Mouse (Mus musculus) CH12F3 (cell line): ENCODE data around the gene F5.
"Not testable (repeated sequence)": the region's sequence is repeated elsewhere in the genome, so short reads cannot be mapped to it uniquely, and the experiment has no call there.

ENCODE experiments used
- in situ Hi-C: fragments of 300-500 bp; cut with MboI; formaldehyde crosslinking; loops from 2 replicates; pipeline ENCODE4 v1.14.3; 2020; ENCODE audit warnings: low sequenced_read_pairs

F5 gene

DNA sequence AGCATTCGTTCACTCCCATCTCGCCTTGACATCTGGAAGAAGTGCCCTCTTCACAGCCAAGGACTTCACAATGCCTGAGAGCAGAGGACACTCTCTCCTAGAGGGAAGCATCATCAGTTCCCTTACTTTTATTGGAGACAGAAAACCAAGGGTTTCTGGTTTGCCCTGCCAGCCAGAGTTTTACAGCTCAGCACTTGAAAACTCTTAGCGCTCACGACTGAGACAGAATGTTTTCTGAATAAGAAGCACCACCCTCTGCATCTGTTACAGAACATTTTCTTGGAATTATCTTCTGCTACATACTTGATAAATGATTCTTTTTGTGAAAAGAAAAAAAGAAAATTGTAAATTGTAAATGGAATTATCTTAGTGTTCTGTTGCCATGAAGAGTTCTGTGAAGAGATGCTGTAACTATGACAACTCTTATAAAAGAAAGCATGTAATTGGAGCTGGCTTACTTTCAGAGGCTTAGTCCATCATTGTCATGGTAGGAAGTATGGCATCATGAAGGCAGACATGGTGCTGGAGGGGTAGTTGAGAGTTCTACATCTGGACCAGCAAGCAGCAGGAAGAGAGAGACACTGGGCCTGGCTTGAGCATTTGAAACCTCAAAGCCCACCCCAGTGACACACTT is 80.4 kb downstream of the F5 start:
- in situ Hi-C loops, result not testable (repeated sequence)

DNA sequence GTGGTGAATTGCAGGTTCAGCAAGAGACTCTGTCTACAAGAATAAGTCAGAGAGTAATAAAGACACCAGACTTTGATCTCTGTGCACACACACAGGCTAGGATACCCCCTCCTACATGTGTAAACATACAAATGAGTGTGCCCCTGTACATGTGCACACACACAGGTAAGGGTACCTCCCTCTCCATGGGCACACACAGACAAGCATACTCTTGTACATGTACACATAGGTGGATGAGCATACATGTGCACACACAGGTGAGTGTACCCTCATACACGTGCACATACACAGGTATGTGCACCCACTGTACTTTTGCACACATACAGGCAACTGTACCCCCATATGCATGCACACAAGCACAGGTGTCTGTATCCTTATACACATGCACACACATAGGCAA is 81.8 kb downstream of the F5 start:
- in situ Hi-C loops, result no loop called here

DNA sequence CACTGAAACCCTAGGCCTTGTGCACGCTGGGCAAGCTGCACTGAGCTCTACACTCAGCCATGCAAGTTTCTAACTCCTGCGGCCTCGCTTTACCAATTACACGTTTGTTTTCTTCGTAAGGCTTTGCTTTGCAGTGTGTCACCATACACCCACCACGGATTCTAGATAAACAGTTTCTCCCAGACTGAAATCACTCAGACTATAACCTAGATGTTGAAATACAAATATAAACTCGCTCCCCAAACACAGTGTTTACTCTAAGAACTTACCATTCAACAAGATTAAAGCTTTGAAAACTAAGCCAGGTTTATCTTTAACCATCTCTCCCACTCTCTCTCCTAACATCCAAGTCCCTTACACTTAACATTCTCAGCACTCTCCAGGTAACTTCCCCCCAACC is 83.4 kb downstream of the F5 start:
- in situ Hi-C loops, result no loop called here

DNA sequence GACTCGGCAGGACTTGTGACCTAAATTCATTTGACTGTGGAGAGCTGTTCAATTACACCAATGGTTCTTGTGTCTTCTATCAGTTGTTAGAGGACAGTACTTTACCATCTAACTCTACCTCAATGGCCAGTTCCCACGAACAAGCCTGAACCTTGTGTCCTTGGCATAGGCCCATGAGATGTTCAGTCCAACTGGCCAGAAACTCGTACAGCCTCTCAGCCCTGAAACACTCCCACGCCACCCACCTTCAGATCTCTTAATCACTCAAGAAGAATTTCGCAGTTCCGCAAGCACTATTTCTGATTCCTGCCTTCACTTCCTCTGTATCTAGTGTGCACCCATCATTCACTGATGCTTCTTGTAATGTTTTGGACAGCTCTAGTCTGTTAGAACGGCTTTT is 84.4 kb downstream of the F5 start:
- in situ Hi-C loops, result no loop called here

DNA sequence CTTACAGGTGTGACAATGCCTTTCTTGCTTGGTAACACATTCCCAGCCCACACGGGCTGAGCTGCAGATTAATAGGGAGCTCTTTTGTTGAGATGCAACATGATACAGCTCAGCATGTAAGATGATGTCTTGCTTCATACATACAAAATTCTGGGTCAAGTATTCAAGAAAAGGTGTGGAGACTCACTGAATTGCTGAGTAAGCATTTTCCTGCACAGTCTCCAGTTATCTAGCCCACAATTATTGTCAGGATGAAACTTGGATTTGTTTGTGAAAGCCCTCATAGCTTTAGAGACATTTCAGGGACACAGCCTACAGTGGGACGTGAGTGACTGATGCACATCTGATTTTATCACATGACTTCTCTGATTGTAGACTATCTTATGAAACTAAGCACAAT is 89.9 kb downstream of the F5 start:
- in situ Hi-C loops, result no loop called here

DNA sequence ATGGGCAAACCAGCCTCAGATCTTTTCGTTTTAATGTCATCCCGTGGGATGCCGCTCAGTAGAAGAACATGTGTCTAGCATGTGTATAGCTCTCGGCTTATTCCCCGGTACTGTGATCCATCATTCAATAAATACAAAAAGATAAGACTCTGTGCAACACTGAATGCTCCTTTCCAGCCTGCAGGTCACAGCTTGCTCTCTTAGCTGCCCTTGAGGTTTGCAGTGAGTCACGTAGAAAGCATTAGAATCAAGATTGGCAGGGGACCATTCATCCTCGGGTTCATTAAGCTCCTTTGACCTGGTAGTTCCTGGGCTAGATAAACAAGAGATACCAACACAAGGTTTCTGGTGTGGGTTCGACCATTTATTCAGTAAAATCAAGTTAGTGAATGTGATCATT is 91.2 kb downstream of the F5 start:
- in situ Hi-C loops, result no loop called here

DNA sequence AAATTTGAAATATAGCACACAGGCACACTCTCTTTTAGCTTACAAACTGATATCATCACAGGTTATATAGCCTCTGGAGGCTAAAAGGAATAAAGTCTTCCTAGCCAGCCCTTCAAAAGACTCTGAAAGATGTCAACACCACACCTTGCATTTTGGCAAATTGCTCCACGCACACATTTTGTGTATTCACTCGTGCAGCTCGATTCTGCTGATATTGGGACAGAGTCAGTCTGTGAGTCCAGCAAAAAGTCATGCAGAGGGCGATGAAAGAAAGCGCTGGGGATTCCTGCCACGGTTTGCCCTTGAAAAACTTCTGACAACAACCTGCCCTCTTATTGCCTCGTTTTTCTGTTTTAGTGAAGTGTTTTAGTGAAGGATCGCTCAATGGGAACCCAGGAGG is 95.8 kb downstream of the F5 start:
- in situ Hi-C loops, result no loop called here

DNA sequence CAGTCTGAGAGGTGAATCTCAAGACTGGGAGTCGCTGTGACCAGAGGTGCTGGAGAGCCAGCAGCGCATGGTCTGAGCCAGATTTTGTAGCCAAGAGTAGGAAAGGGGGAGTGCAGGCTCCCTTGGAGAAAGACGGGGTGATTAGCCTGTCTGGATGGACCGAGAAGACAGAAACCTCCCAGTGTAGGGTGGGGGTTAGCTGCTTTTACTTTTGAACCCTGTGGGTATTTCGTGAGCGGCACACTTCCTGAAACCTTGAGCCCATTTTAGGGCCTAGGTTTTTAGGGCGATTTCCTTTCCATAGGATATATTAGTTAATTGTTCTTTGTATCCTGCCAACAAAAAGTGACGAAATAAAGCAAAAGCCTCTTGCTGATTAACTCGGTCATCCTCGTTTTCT is 96.3 kb downstream of the F5 start:
- in situ Hi-C loops, result no loop called here

DNA sequence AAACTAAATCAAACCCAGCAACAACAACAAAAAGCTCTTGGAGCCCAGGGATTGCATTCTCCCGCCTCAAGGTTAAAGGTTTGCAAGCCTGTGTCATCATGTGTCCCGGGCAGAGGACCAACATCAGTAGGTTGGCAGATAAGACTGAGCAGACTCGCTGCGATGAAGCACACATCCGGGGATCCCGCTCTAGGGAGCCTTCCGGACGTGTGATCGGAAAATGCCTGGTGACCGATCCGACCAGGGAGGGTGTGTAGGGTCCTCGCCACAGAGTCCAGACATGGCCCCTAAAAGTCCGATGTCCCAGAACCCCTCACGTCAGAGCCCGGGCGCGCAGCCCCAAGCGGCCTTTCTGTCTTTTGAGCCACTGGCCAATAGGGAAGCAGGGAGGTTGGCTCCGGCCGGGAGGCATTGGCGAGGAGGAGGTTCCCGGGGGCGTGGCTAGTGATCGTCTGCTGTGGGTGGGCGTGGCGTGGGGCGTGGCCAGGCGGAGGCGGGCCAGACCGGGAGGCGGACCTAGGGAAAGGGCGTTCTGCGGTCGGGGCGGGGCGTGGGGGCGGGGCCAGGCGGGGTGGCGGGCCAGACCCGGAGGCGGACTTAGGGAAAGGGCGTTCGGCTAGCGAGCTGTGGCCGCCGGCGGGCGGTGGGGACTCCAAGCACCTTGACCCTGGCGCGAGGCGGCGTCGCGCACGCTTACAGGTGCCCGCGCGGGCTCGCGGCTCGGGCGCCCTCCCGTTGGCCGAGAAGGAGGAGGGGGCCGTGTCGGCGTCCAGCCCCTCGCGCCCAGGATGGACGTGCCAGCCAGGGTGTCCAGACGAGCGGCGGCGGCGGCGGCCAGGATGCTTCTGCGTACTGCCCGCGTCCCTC is 97.1 kb downstream of the F5 start, which contains the start of gene Slc19a2:
Gene Slc19a2, plus strand, starts transcription at position 582 of the 867 bp plus-strand sequence.
- in situ Hi-C loops, result no loop called here

DNA sequence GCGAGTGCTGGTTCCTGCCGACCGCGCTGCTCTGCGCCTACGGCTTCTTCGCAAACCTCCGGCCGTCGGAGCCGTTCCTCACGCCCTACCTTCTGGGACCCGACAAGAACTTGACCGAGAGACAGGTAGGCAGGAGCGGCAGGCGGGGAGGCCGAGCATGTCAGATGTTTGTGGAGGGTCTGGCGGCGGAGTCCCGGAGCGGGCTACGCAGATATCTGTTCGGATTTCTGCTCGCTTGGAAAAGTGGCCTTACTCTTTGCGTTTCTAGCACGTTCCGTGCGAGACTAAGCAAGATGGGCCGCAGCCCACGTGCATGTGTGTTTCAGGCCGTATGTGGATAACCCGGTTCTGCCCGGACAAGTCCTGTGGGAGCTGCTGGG is 97.7 kb downstream of the F5 start:
- in situ Hi-C loops, result no loop called here

DNA sequence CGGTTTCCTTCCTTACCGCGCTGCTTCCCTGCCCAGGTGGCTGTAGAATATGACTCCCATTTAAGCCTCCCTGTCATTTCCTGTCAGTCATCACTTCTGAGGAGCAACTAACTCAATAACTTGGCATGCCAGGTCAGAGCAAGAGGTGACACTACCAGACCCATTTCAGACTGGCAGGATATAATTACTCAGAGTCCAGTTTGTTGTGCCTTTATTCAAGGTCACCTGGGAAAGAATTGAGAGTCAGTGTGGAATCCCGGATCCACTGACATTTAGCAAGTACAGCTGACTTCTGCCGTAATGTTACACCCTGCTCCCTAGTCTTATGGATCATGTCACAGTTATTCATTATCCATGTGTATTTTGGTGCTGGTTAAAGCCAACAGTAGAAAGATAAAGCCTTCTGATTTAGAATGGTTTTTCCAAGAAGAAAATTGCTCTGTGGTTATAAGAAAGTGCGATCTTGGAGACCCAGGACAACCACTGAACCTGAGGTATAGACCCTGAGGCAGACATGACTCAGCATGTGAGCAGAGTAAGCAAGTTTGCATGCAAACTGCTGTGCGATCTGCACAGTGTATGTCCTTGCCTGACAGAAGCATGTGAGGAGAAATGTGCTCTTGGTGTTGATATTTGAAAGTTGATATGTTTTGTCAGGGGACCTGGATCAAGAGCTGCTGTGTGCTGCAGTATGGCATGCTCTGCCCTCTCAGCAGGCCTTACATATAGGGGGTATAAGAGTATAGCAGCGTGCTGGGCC is 98.9 kb downstream of the F5 start:
- in situ Hi-C loops, result no loop called here

DNA sequence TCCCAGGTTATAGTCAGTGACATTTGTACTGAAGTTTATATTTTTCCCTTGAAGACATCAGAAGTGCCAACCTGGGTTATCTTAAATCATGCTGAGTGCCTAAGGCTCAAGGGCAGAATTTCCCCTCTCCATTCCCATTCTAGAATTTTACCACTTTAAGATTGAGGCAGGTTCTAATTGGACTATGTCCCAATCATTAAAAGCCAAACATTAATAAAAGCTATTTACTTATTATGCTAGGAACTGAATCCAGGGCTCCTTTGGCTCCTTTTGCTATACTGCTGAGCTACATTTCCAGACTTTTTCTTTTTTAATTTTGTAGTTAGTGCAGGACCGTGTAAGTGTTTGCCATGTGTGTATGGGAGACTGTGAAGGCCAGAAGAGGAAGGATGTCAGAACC is 99.8 kb downstream of the F5 start:
- in situ Hi-C loops, result no loop called here

DNA sequence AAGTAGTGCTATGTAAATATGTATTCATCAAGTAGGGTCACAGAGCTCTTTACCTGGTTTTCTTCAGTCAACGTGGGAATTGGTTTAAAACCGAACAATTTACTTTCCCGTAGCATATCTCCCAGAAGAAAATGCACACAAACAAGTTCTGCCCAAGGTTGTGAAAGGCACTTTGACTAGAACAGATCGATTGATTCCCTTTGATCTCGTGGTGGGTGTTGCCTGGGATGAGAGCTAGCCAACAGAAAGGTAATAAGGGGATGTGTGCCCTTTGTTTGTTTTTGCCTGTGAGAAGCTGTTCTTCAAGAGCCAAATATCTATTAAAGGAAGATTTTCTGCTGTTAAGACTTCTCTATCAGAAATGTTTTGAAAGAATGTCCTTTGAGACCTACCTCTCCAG is 100.9 kb downstream of the F5 start:
- in situ Hi-C loops, result no loop called here

DNA sequence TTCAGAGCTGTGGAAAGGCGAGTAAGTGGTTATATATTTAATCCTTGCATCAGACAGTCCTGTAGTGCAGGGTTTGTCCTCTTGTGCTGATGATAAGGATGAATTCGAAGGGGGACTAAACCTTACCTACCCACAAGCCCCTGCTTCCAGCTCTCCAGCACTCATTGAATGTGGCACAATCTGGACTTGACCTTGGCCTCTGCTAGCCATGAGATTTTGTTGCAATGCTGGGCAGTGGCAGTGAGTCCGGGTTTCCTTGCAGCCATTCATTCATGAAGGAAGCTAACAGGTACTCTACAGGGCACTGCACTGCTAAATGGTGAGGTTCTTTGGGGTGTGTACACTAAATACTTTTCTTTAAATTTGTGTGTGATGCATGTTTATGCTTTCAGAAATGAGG is 103.2 kb downstream of the F5 start:
- in situ Hi-C loops, result no loop called here

DNA sequence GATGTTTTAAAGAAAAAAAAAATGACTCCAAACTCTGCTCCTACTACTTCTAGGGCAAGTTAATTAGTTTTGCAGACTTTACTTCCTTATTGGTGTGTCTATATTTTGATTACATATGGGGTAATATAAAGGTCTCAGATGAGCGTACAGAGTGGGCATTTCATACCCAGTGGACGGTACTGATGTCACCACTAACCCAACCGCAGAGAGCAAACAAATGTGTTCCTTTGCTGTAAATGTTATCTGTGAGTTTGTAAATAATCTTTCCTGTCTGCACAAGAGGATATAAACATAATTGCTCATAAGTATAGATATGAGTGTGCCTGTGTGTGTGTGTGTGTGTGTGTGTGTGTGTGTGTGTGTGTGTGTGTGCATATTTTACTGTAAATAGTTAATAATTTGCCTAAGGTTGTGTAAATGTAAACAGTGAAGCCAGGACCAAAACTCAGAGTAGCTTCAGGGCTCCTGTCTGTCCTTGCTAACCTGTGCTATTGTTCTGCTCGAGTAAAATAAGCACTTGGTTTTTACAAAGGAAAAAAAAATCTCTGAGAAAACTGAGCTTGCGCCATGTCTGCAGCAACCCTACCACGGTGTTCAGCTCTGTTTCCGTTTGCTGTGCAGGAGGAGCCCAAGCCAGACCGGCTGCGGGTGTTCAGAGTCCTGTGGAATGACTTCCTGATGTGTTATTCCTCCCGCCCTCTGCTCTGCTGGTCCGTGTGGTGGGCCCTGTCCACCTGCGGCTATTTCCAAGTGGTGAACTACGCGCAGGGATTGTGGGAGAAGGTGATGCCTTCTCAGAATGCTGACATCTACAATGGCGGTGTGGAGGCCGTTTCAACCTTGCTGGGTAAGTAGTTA is 108.8 kb downstream of the F5 start:
- in situ Hi-C loops, result no loop called here

DNA sequence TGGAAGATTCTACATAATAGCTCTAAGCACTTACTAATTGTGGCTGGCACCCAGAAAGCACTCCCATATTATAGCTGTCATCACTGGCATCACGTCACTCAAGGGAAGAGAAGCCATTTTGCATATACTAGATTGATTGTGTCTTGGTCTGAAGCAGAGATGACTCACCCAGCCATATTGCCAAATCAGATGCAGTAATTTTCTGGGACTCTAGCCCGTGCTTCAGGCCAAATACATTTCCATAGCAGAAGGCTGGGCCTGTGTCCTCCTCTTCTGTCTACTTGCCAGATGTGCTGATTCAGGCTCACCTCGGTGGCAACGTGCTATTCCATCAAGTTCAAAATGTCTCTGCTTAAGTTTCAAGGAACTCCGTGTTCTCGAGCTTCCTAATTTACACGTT is 109.9 kb downstream of the F5 start:
- in situ Hi-C loops, result no loop called here
